Mouse (Mus musculus) forebrain, embryonic 15.5 days (tissue): ENCODE measurements around the gene Kcns3. TPM values are rescaled to one million over a fixed set of nuclear protein-coding genes. Genes with fewer than 3 reads are reported as not detected.
A peak's percentile ranks its signal among the peaks of the same experiment; 100 is the strongest.

Source experiments
- ATAC-seq: fragments of 200-750 bp; cut with Nextera tagmentation; replicated peaks from 2 replicates; pipeline ENCODE4 v1.8.0; 2017; ENCODE audit warnings: mild to moderate bottlenecking, moderate TSS enrichment, moderate library complexity
- H3K27ac ChIP-seq: fragments of 300-500 bp; sonication (generic); replicated peaks from 2 replicates; pipeline ENCODE4 v1.5.1; 2015; ENCODE audit warnings: mild to moderate bottlenecking, inconsistent platforms
- H3K27me3 ChIP-seq: fragments of 300-500 bp; sonication (generic); 2 replicates; pipeline ENCODE4 v1.6.1; 2015; ENCODE audit warnings: inconsistent platforms
- H3K36me3 ChIP-seq: fragments of 300-500 bp; sonication (generic); 2 replicates; pipeline ENCODE4 v1.6.1; 2015; ENCODE audit warnings: mild to moderate bottlenecking, inconsistent platforms
- H3K4me1 ChIP-seq: fragments of 300-500 bp; sonication (generic); 2 replicates; pipeline ENCODE4 v1.6.1; 2015; ENCODE audit warnings: inconsistent platforms
- H3K4me2 ChIP-seq: fragments of 300-500 bp; sonication (generic); replicated peaks from 2 replicates; pipeline ENCODE4 v1.6.1; 2015; ENCODE audit warnings: mild to moderate bottlenecking, inconsistent platforms
- H3K4me3 ChIP-seq: fragments of 300-500 bp; sonication (generic); 2 replicates; pipeline ENCODE4 v1.5.1; 2015; ENCODE audit warnings: mild to moderate bottlenecking, inconsistent platforms
- H3K9ac ChIP-seq: fragments of 300-500 bp; sonication (generic); replicated peaks from 2 replicates; pipeline ENCODE4 v1.6.1; 2015; ENCODE audit warnings: mild to moderate bottlenecking, inconsistent platforms
- H3K9me3 ChIP-seq: fragments of 300-500 bp; sonication (generic); 2 replicates; pipeline ENCODE4 v1.6.1; 2016; ENCODE audit warnings: inconsistent platforms
- WGBS: fragments of 180-500 bp; shearing (Covaris S2); methylation state at CpG from one replicate; pipeline ENCODE4 v1.1.7; 2015; ENCODE audit warnings: mixed read lengths; 5-methylcytosine and 5-hydroxymethylcytosine counted together
- polyA plus RNA-seq: library from polyadenylated mRNA; unstranded; fragments of >200 nt; fragmentation: Nextera tagmentation; extraction: Ambion mirVana; gene quantifications from 2 replicates; pipeline ENCODE4 v1.2.1, GENCODE M21; 2015

Gene Kcns3
- 0.28 and 0.39 TPM in 2 replicates for polyA plus RNA-seq

- Histone ChIP-seq H3K27me3 (peaks cover 6% of the 10 kb centered on the region; the same call in 1 of the 2 replicates), H3K27ac (no peak within 1 kb of the TSS), H3K4me2 (peak within 1 kb of the TSS; percentile 84), H3K9me3 (no peaks in the 10 kb centered on the region), H3K4me1 (peaks cover 14% of the 10 kb centered on the region), H3K9ac (peak within 1 kb of the TSS; percentile 46), H3K36me3 (no peaks in the 10 kb centered on the region), H3K4me3 (peak within 1 kb of the TSS; percentile 50)
- 22% methylated on average over 15 of the region's 15 CpGs for WGBS
- ATAC-seq: no peak
Measured at GRCm38 (mm10) chr12:11151015-11151414, at the start of gene Kcns3. Gene Kcns3, minus strand, starts transcription at chr12:11151056.

GRCm38 (mm10) chr12:11198551-11198950 lies 47.7 kb upstream of the Kcns3 start:
- Histone ChIP-seq H3K27ac (no peak overlapping the region), H3K9me3 (no peaks in the 10 kb centered on the region), H3K4me1 (no peaks in the 10 kb centered on the region), H3K9ac (no peak overlapping the region), H3K4me2 (no peak overlapping the region), H3K4me3 (no peak overlapping the region), H3K36me3 (no peaks in the 10 kb centered on the region), H3K27me3 (no peaks in the 10 kb centered on the region)
- 25% methylated on average over 2 of the region's 2 CpGs for WGBS
- no peak for ATAC-seq

GRCm38 (mm10) chr12:11198026-11198425 lies 47.2 kb upstream of the Kcns3 start:
- Histone ChIP-seq H3K4me1 (no peaks in the 10 kb centered on the region), H3K27me3 (no peaks in the 10 kb centered on the region), H3K9ac (no peak overlapping the region), H3K4me3 (no peak overlapping the region), H3K27ac (no peak overlapping the region), H3K9me3 (no peaks in the 10 kb centered on the region), H3K4me2 (no peak overlapping the region), H3K36me3 (no peaks in the 10 kb centered on the region)
- WGBS: 8% methylated on average over 4 of the region's 4 CpGs
- 0 out of 2 replicates have a peak, but pooled peaks have one; percentile 29 for ATAC-seq

GRCm38 (mm10) chr12:11196830-11197229 lies 46.0 kb upstream of the Kcns3 start:
- Histone ChIP-seq H3K4me3 (no peak overlapping the region), H3K4me1 (no peaks in the 10 kb centered on the region), H3K9ac (no peak overlapping the region), H3K36me3 (no peaks in the 10 kb centered on the region), H3K4me2 (peak overlapping the region; percentile 30; the same call in 1 of the 2 replicates), H3K27ac (no peak overlapping the region), H3K27me3 (no peaks in the 10 kb centered on the region), H3K9me3 (no peaks in the 10 kb centered on the region)
- ATAC-seq: peak; percentile 27; the same call in 1 of the 2 replicates
- 54% methylated on average over 5 of the region's 5 CpGs for WGBS

- Histone ChIP-seq H3K4me3 (peak overlapping the region; percentile 3; the same call in 1 of the 2 replicates), H3K36me3 (no peaks in the 10 kb centered on the region)
Measured at GRCm38 (mm10) chr12:11196142-11196597, 45.3 kb upstream of the Kcns3 start.

GRCm38 (mm10) chr12:11195031-11195430 lies 44.2 kb upstream of the Kcns3 start:
- 87% methylated on average over 1 of the region's 1 CpGs for WGBS
- H3K4me2 ChIP-seq: no peak overlapping the region
- ATAC-seq: no peak
- no peak overlapping the region for H3K27ac ChIP-seq
- no peaks in the 10 kb centered on the region for H3K36me3 ChIP-seq
- no peak overlapping the region for H3K4me3 ChIP-seq
- H3K9ac ChIP-seq: no peak overlapping the region
- no peaks in the 10 kb centered on the region for H3K27me3 ChIP-seq
- no peaks in the 10 kb centered on the region for H3K4me1 ChIP-seq
- no peaks in the 10 kb centered on the region for H3K9me3 ChIP-seq

More at GRCm38 (mm10) chr12:11196142-11196597, 45.3 kb upstream of the Kcns3 start:
- WGBS: 10% methylated on average over 18 of the region's 19 CpGs
- no peak overlapping the region for H3K27ac ChIP-seq
- H3K27me3 ChIP-seq: no peaks in the 10 kb centered on the region
- ATAC-seq: peak; percentile 80
- H3K4me2 ChIP-seq: peak overlapping the region; percentile 30
- H3K4me1 ChIP-seq: no peaks in the 10 kb centered on the region
- no peak overlapping the region for H3K9ac ChIP-seq
- H3K9me3 ChIP-seq: no peaks in the 10 kb centered on the region

GRCm38 (mm10) chr12:11178486-11179154 lies 27.8 kb upstream of the Kcns3 start:
- Histone ChIP-seq H3K4me3 (no peak overlapping the region), H3K36me3 (no peaks in the 10 kb centered on the region), H3K4me1 (0 out of 2 replicates have a peak, but pooled peaks cover 8% of the 10 kb centered on the region), H3K9ac (no peak overlapping the region), H3K27me3 (no peaks in the 10 kb centered on the region), H3K4me2 (peak overlapping the region; percentile 19), H3K27ac (no peak overlapping the region), H3K9me3 (no peaks in the 10 kb centered on the region)
- 29% methylated on average over 11 of the region's 11 CpGs for WGBS
- ATAC-seq: peak; percentile 98

GRCm38 (mm10) chr12:11177408-11178394 lies 26.8 kb upstream of the Kcns3 start:
- no peaks in the 10 kb centered on the region for H3K27me3 ChIP-seq
- no peak overlapping the region for H3K4me2 ChIP-seq
- WGBS: 55% methylated on average over 5 of the region's 5 CpGs
- no peak overlapping the region for H3K9ac ChIP-seq
- H3K4me1 ChIP-seq: 0 out of 2 replicates have a peak, but pooled peaks cover 8% of the 10 kb centered on the region
- H3K36me3 ChIP-seq: no peaks in the 10 kb centered on the region
- peak; percentile 23; the same call in 1 of the 2 replicates for ATAC-seq
- H3K4me3 ChIP-seq: no peak overlapping the region
- no peaks in the 10 kb centered on the region for H3K9me3 ChIP-seq
- H3K27ac ChIP-seq: no peak overlapping the region

GRCm38 (mm10) chr12:11158670-11159069 lies 7.8 kb upstream of the Kcns3 start:
- Histone ChIP-seq H3K27me3 (no peaks in the 10 kb centered on the region), H3K4me1 (no peaks in the 10 kb centered on the region), H3K4me2 (no peak overlapping the region), H3K9ac (no peak overlapping the region), H3K27ac (no peak overlapping the region), H3K9me3 (no peaks in the 10 kb centered on the region), H3K36me3 (no peaks in the 10 kb centered on the region), H3K4me3 (no peak overlapping the region)
- no peak for ATAC-seq
- 93% methylated on average over 3 of the region's 3 CpGs for WGBS

GRCm38 (mm10) chr12:11155123-11155522 lies 4.3 kb upstream of the Kcns3 start:
- H3K4me3 ChIP-seq: no peak overlapping the region
- H3K9ac ChIP-seq: no peak overlapping the region
- H3K9me3 ChIP-seq: no peaks in the 10 kb centered on the region
- WGBS: 84% methylated on average over 1 of the region's 1 CpGs
- no peak for ATAC-seq
- no peaks in the 10 kb centered on the region for H3K36me3 ChIP-seq
- H3K27ac ChIP-seq: no peak overlapping the region
- H3K4me1 ChIP-seq: peaks cover 4% of the 10 kb centered on the region
- H3K27me3 ChIP-seq: peaks cover 6% of the 10 kb centered on the region; the same call in 1 of the 2 replicates
- H3K4me2 ChIP-seq: no peak overlapping the region

- Histone ChIP-seq H3K9me3 (no peaks in the 10 kb centered on the region), H3K4me2 (no peak overlapping the region), H3K9ac (no peak overlapping the region), H3K4me3 (no peak overlapping the region), H3K27me3 (peaks cover 6% of the 10 kb centered on the region; the same call in 1 of the 2 replicates), H3K4me1 (peaks cover 14% of the 10 kb centered on the region), H3K27ac (no peak overlapping the region), H3K36me3 (no peaks in the 10 kb centered on the region)
- ATAC-seq: no peak
Measured at GRCm38 (mm10) chr12:11153587-11153986, 2.7 kb upstream of the Kcns3 start.
